Mouse (Mus musculus) stomach, postnatal 0 days (tissue): ENCODE results near the gene 4930402F06Rik.

Source experiments
- CTCF ChIP-seq: IDR thresholded peaks from 2 replicates; pipeline ENCODE4 v1.5.1; 2016; ENCODE audit warnings: antibody characterized with exemption, low read depth, mild to moderate bottlenecking, moderate library complexity
- EP300 ChIP-seq: optimal IDR thresholded peaks from 2 replicates; pipeline ENCODE3; 2016; ENCODE audit warnings: antibody characterized with exemption

DNA sequence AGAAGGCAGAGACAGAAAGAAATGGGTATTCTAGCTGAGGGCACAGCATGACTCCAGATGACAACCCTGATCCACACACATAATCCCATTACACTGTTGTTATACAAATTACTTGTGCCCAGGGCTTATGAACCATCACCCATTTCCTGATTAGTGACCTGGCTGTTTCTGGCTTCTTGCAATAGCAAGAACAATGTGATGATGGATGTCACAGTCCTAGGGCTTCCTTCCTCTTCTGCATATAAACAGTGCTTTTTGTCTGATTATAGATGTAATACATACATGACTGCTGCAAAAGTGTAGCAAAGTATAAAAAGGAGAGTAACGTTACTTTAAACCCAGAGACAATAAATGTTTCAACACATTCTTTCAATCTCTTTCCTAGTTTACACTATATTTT lies 70.0 kb downstream of the 4930402F06Rik start:
- TF ChIP-seq CTCF (no peak), EP300 (no peak)
